Mouse (Mus musculus) megakaryocyte, embryonic 14.5 days (primary cell): ENCODE measurements around the gene Isg15. TPM values are rescaled to one million over a fixed set of nuclear protein-coding genes. Genes with fewer than 3 reads are reported as not detected.

Experiments
- H3K27me3 ChIP-seq: replicated peaks from 2 replicates; pipeline ENCODE3; 2012; ENCODE audit warnings: inconsistent platforms
- H3K36me3 ChIP-seq: replicated peaks from 2 replicates; pipeline ENCODE3; 2012; ENCODE audit warnings: low read length, inconsistent platforms, mixed read lengths
- H3K4me1 ChIP-seq: 2 replicates; pipeline ENCODE4 v1.6.1; 2012; ENCODE audit warnings: inconsistent platforms
- H3K4me3 ChIP-seq: replicated peaks from 2 replicates; pipeline ENCODE3; 2012; ENCODE audit warnings: moderate library complexity, mild to moderate bottlenecking, inconsistent platforms
- H3K9me3 ChIP-seq: 2 replicates; pipeline ENCODE4 v1.6.1; 2012; ENCODE audit warnings: inconsistent platforms
- FLI1 ChIP-seq: IDR thresholded peaks from 2 replicates; pipeline ENCODE4 v1.6.1; 2012; ENCODE audit warnings: low read length, inconsistent platforms, mixed read lengths
- GATA1 ChIP-seq: IDR thresholded peaks from 3 replicates; pipeline ENCODE4 v1.6.1; 2012; ENCODE audit warnings: mixed read lengths, low read length, inconsistent platforms, borderline replicate concordance
- polyA plus RNA-seq: library from polyadenylated mRNA; stranded (reverse); fragments of >175 nt; gene quantifications from 2 replicates; pipeline ENCODE4 v1.2.3, GENCODE M21; 2012; ENCODE audit warnings: low replicate concordance; ENCODE audit not compliant: insufficient read depth

Gene Isg15
- polyA plus RNA-seq, result 48.7 TPM in 1 of 2 replicates, not detected in the other

DNA sequence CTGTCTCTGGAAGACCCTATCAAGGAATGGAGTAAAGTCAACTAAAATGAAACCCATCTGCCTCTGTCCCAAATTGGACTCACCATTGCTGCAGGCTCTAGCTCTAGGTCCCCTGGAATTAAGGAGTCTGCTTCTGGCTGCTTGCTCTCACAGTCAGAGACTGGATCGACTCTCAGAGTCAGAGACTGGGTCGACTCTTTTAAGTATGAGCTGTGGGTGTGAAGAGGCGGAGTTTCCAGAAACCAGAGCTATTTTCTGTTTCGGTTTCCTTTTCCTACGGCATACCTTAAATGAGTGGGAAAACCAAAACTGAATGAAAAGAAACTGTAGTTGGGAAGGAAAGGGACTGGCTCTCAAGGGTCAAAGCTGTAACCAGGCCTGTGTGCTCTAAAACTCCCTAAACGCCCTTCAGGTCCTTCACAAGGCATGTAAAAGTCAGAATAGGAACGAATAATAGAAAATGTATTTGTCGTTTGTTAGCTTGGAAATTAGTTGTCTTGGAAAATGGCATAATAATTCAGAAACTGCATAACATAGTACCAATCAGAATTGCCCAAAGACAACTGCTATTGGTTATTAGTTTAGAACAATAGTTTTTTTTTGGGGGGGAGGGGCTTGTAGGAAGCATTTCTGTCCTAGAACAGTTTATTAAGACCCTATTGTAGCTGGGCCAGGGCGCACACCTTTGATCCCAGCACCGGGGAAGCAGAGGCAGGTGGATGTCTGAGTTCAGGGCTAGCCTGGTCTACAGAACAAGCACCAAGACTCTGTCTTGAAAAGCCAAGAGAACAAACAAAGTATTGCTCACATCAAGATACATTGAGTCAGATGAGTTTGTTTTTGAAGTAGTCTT is at the start of gene Isg15:
Gene Isg15 (minus strand): TSS at position 196 of the 853 bp plus-strand sequence.
- H3K36me3 ChIP-seq, result peaks cover 3% of the 10 kb centered on the region
- no peak for TF ChIP-seq GATA1
- TF ChIP-seq FLI1, result no peak
- peaks cover 43% of the 10 kb centered on the region for H3K27me3 ChIP-seq
- H3K4me3 ChIP-seq, result peak within 1 kb of the TSS; percentile 89
- H3K9me3 ChIP-seq, result no peaks in the 10 kb centered on the region
- peaks cover 79% of the 10 kb centered on the region for H3K4me1 ChIP-seq

DNA sequence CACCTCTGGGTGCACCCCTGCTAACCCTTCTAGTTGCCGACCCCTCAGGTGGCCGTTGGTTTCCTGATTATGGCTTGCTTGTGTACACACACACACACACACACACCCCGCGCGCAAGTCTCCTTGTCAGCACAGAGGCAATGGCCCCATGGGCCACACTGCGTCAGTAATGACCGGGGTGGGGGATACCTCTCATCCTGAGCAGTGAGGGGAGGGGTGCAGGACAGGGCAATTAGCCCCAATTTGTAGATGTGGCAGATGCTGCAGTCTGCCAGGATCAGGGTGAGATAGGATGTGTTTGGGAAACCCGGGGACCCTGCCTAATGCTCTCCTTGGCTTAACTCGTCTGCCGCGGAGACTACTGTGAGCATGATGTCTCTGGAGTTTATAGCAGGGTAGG is 48.9 kb upstream of the Isg15 start:
- Histone ChIP-seq H3K4me3 (no peak overlapping the region), H3K36me3 (peaks cover 64% of the 10 kb centered on the region), H3K9me3 (no peaks in the 10 kb centered on the region), H3K4me1 (peaks cover 22% of the 10 kb centered on the region), H3K27me3 (peaks cover 8% of the 10 kb centered on the region)
- TF ChIP-seq GATA1 (no peak), FLI1 (no peak)

DNA sequence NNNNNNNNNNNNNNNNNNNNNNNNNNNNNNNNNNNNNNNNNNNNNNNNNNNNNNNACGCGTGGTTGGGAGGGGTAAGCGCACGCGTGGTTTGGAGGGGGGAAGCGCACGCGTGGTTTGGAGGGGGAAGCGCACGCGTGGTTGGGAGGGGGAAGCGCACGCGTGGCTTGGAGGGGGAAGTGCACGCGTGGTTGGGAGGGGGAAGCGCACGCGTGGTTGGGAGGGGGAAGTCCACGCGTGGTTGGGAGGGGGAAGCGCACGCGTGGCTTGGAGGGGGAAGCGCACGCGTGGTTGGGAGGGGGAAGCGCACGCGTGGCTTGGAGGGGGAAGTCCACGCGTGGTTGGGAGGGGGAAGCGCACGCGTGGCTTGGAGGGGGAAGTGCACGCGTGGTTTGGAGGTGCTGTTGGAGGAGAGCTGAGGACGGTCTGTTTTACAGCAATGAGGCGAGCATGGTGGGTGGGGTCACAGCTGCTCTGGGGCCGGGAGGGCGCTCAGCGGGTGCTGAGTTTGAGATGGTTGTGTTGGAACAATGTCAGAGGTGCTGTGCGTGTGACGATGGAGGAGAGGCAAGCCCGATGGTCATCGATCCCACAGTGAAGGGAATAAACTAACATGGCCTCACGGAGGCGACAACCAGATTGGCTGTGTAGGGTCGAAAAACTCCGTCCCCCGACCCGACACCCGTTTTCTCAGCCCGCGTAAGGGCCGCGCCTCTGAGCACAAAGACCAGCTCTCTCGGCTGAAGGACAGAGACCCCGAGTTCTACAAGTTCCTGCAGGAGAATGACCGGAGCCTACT is 36.2 kb upstream of the Isg15 start:
- H3K36me3 ChIP-seq, result peaks cover 61% of the 10 kb centered on the region
- TF ChIP-seq FLI1, result no peak
- no peak for TF ChIP-seq GATA1
- H3K27me3 ChIP-seq, result peaks cover 7% of the 10 kb centered on the region
- peak overlapping the region; percentile 92 for H3K4me3 ChIP-seq
- no peaks in the 10 kb centered on the region for H3K9me3 ChIP-seq
- H3K4me1 ChIP-seq, result peaks cover 37% of the 10 kb centered on the region

DNA sequence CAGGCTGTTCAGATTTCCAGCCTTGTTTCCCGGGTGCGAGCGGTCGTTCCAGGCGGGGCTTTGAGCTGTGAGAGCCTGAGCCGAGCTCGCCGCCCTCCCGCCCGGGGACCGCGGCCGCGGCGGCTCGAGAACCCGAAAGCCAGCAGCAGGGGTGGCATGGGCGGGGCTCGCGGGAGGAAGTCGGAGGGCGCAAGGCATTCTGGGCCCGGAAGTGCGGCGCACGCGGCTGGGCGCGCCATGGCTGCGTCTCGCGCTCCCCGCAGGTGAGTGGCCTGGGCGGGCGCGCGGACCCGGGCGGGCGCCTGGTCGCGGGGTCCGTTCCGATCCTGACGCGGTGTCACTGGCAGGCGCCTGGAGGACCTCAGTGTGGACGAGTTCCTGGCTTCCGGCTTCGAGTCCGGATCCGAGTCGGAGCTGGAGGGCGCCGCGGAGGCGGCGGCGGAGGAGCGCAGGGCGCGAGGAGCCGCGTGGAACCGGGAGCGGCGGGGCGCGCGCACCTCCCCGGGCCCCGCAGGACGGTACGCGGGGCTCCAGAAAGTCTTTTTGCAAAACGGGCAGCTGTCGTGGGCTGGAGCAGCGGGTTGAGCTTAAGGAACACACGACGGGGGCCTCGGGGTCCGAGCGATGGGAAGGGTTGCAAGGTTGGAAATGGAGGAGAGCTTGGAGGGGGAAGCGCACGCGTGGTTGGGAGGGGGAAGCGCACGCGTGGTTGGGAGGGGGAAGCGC is 35.4 kb upstream of the Isg15 start, which contains the start of gene Noc2l:
Gene Noc2l (plus strand): TSS at position 203 of the 726 bp plus-strand sequence.
- Histone ChIP-seq H3K4me3 (peak within 1 kb of the TSS; percentile 96), H3K36me3 (peaks cover 61% of the 10 kb centered on the region), H3K27me3 (peaks cover 7% of the 10 kb centered on the region), H3K9me3 (no peaks in the 10 kb centered on the region), H3K4me1 (peaks cover 37% of the 10 kb centered on the region)
- TF ChIP-seq GATA1 (no peak), FLI1 (peak; percentile 46; the same call in 1 of the 2 replicates)

DNA sequence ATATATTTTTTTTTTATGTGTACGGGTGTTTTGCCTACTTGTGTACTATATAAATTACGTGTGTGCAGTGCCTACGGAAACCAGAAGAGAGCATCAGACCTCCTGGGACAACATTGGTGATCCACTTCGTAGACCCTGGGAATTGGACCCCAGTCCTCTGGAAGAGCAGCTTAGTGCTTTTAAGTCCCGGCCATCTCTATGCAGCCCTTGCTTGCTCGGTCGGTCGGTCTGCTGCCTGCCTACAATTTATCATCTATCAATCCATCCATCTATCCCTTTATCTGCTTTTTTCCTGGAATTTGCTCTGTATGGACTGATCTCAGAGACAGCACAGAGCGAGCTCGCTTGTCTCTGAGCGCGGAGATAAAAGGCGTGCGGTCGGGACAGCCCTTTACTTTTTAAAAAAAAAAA is 34.7 kb upstream of the Isg15 start:
- Histone ChIP-seq H3K4me3 (peak overlapping the region; percentile 95), H3K36me3 (peaks cover 61% of the 10 kb centered on the region), H3K27me3 (peaks cover 7% of the 10 kb centered on the region), H3K4me1 (peaks cover 37% of the 10 kb centered on the region), H3K9me3 (no peaks in the 10 kb centered on the region)
- TF ChIP-seq GATA1, result no peak
- TF ChIP-seq FLI1, result no peak

DNA sequence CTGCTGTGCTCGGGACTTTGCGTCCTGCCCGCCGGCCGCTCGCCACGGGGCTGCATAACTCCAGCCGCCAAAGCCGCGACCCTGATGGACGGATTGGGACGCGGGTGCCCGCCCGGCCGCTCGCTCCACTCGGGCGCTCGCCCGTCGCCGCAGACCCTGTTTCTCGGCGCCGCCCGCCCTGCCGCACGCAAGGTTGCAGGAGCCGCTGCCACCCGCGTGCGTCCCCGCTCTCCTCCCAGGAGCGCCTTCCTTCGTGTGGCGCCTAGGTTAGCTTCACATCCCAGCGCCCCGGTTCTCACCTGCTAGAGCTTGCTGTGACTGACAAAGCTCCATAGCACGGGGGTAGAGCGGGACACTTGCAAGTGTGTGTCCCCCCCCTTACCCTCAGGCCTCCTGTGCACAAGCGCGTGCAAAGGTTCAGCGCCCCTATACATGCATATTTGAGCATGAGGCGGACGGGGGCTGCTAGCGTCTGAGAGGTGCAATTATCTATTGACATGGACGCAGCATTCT is 34.1 kb upstream of the Isg15 start, which contains the start of gene Plekhn1:
Gene Plekhn1 (minus strand): TSS at position 157 of the 513 bp plus-strand sequence.
- peaks cover 61% of the 10 kb centered on the region for H3K36me3 ChIP-seq

DNA sequence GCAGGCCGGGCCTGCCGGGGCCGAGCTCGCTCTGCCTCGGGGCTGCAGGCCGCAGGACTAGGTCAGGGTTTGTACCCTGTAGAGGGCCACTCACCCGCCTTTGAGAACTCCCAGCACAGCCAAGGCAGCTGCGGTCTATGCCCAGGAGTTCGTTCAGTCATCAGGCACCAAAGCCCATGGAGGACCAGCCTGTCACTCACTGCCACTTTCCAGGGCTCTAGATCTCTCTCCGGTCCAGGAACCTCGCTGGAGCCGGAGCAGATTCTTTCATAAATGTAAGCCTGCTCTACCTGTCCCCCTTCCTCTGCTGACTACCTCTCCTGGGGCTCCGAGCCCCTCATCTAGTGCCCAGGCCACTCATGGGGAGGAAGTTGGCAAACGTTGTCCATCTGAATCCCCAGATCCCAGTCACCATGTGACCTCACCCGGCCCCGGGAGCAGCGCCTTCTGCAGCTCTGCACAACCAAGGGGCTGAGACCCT is 33.4 kb upstream of the Isg15 start:
- Histone ChIP-seq H3K27me3 (peaks cover 7% of the 10 kb centered on the region), H3K9me3 (no peaks in the 10 kb centered on the region), H3K36me3 (peaks cover 61% of the 10 kb centered on the region), H3K4me1 (peaks cover 42% of the 10 kb centered on the region), H3K4me3 (peak overlapping the region; percentile 92)
- no peak for TF ChIP-seq FLI1
- no peak for TF ChIP-seq GATA1

More for the DNA sequence above, 34.1 kb upstream of the Isg15 start, which contains the start of gene Plekhn1:
- H3K27me3 ChIP-seq, result peaks cover 7% of the 10 kb centered on the region
- peaks cover 40% of the 10 kb centered on the region for H3K4me1 ChIP-seq
- no peaks in the 10 kb centered on the region for H3K9me3 ChIP-seq
- peak within 1 kb of the TSS; percentile 96 for H3K4me3 ChIP-seq
- TF ChIP-seq FLI1 (no peak), GATA1 (no peak)

DNA sequence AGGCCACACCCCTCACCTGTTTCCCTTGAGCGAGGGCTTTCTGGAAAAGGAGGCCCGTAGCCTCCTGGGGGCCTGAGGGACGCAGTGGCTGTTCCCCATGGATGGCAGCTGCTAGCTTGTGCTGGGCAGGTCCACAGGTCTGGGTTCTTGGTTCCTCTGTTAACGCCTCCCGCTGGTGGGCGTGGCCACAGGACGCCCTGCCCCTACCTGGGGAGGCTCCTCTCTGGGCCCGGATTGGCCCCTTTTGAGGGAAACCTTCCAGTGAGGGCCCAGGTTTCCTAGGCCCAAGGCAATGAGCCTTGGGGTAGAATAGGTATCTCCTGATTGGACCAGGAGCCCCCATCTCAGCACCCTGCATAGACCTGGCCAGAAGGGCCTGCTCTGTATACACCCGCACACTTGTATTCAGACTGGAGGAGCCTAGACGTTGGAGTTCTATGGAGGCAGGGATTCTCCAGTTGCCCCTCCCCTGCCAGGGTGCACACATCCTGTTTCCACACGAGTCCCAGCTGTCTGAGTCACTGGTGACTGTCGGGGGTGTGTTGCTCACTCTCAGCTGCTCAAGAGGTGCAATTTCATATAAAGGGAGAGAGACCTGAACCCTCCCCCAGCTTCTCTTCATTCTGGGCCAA is 27.9 kb upstream of the Isg15 start:
- Histone ChIP-seq H3K9me3 (no peaks in the 10 kb centered on the region), H3K4me1 (peaks cover 32% of the 10 kb centered on the region), H3K27me3 (peaks cover 18% of the 10 kb centered on the region), H3K4me3 (peak overlapping the region; percentile 74), H3K36me3 (peaks cover 58% of the 10 kb centered on the region)
- no peak for TF ChIP-seq FLI1
- no peak for TF ChIP-seq GATA1
